Mouse (Mus musculus) cerebellum, adult 18-20 months (tissue): Measurements from ENCODE around the gene Ddx60.
"Not testable (repeated sequence)": the region's sequence is repeated elsewhere in the genome, so short reads cannot be mapped to it uniquely, and the experiment has no call there.

Source experiments
- DNase-seq, 2 experiments: peaks; one replicate each; pipeline ENCODE4 v3.0.0; 2021

Ddx60 gene

GRCm38 (mm10) chr8:61927777-61928494 is at the start of gene Ddx60:
Ddx60 (plus strand) TSS chr8:61928087.
- peak; percentile 23 to 33 for DNase-seq

- peak; percentile 6 to 12 for DNase-seq
Measured at GRCm38 (mm10) chr8:61894062-61894461, 33.8 kb upstream of the Ddx60 start.

GRCm38 (mm10) chr8:61896742-61897141 is 31.1 kb upstream of the Ddx60 start:
- no peak for DNase-seq

- no peak for DNase-seq
Measured at GRCm38 (mm10) chr8:61897402-61897801, 30.5 kb upstream of the Ddx60 start.

GRCm38 (mm10) chr8:61901028-61901717 is 26.7 kb upstream of the Ddx60 start:
- no peak for DNase-seq

- no peak for DNase-seq
Measured at GRCm38 (mm10) chr8:61902521-61902920, 25.4 kb upstream of the Ddx60 start, which contains the start of gene Palld. Palld (minus strand) TSS chr8:61902690.

- no peak for DNase-seq
Measured at GRCm38 (mm10) chr8:61908303-61909215, 19.3 kb upstream of the Ddx60 start.

GRCm38 (mm10) chr8:61909313-61909712 is 18.6 kb upstream of the Ddx60 start:
- no peak for DNase-seq

- no peak for DNase-seq
Measured at GRCm38 (mm10) chr8:61912817-61913216, 15.1 kb upstream of the Ddx60 start.

GRCm38 (mm10) chr8:61913957-61914356 is 13.9 kb upstream of the Ddx60 start:
- DNase-seq: no peak

GRCm38 (mm10) chr8:61917287-61917686 is 10.6 kb upstream of the Ddx60 start:
- DNase-seq: no peak

- no peak for DNase-seq
Measured at GRCm38 (mm10) chr8:61919145-61919788, 8.6 kb upstream of the Ddx60 start.

GRCm38 (mm10) chr8:61920389-61920788 is 7.5 kb upstream of the Ddx60 start:
- no peak for DNase-seq

- DNase-seq: no peak
Measured at GRCm38 (mm10) chr8:61921454-61922054, 6.3 kb upstream of the Ddx60 start.

- DNase-seq: no peak
Measured at GRCm38 (mm10) chr8:61924518-61924917, 3.4 kb upstream of the Ddx60 start.

- no peak for DNase-seq
Measured at GRCm38 (mm10) chr8:61933243-61933642, 5.4 kb downstream of the Ddx60 start.

- no peak for DNase-seq
Measured at GRCm38 (mm10) chr8:61937576-61937975, 9.7 kb downstream of the Ddx60 start.

- not testable (repeated sequence) for DNase-seq
Measured at GRCm38 (mm10) chr8:61964591-61965375, 36.9 kb downstream of the Ddx60 start.

- DNase-seq: no peak
Measured at GRCm38 (mm10) chr8:61969581-61969980, 41.7 kb downstream of the Ddx60 start.

- DNase-seq: no peak
Measured at GRCm38 (mm10) chr8:61984941-61985340, 57.1 kb downstream of the Ddx60 start.

- no peak for DNase-seq
Measured at GRCm38 (mm10) chr8:61985703-61986475, 58.0 kb downstream of the Ddx60 start.
